Mouse (Mus musculus) kidney, postnatal 14 days (tissue): ENCODE measurements around the gene Fam155a.
"Not testable (repeated sequence)": the region's sequence is repeated elsewhere in the genome, so short reads cannot be mapped to it uniquely, and the experiment has no call there.

Source experiments
- DNase-seq: peaks from one replicate; pipeline ENCODE4 v3.0.0; 2022; ENCODE audit warnings: mixed read lengths

The Fam155a gene

DNA sequence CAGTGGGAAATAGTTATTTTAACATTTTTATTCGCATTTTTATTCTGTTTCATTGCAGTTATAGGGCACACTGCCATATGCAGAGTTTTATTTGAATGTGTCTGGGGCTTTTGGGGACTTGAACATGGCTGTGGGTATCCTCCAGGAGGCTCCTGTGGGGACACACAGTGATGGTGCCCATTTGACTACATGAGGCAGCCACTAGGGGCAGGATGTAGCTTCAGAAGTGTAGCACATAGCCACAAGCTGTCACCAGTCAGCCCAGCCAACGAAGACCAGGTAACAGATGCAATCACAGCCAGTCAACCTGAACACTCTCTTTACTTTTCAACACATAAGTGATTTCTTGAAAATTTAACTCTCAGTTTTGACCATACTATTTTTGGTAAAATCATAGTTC, 377.7 kb downstream of the Fam155a start:
- peak; percentile 6 for DNase-seq

GRCm38 (mm10) chr8:9390229-9390628, 380.7 kb downstream of the Fam155a start:
- DNase-seq, result not testable (repeated sequence)

- no peak for DNase-seq
These were observed 401.8 kb downstream of the Fam155a start for GRCm38 (mm10) chr8:9369201-9369600.

GRCm38 (mm10) chr8:9367721-9368120, 403.2 kb downstream of the Fam155a start:
- DNase-seq, result peak; percentile 44

- no peak for DNase-seq
These were observed 405.6 kb downstream of the Fam155a start for GRCm38 (mm10) chr8:9365381-9365780.

DNA sequence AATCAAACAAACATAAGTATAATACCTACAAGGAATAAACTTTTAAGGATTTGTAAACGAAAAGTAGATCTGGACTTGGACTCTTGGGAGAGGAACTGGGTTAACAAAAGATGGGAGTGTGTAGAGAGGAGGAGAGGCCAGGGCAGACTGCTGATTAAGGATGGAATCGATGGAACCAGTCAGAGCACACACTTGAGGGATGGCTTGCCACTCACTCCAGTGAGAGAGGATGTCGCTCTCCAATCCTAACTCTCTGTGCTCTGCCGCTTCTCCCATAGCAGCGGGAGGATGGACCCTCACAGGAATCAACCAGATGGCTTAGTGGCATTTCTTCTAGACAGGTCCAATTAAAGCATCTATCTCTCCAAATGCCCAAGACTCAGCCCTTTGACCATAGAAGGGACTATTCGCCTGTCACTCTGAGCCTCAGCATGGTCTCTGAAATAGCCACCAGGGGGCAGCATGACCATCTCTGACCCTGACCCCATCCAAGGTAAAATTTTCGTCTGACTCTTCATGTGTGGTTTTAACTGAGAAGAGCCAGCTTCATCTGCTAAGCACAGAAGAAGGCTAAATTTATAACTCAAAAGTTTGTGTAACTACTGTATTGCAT, 422.3 kb downstream of the Fam155a start:
- peak; percentile 58 for DNase-seq

GRCm38 (mm10) chr8:9347163-9347562, 423.8 kb downstream of the Fam155a start:
- DNase-seq, result peak; percentile 5

DNA sequence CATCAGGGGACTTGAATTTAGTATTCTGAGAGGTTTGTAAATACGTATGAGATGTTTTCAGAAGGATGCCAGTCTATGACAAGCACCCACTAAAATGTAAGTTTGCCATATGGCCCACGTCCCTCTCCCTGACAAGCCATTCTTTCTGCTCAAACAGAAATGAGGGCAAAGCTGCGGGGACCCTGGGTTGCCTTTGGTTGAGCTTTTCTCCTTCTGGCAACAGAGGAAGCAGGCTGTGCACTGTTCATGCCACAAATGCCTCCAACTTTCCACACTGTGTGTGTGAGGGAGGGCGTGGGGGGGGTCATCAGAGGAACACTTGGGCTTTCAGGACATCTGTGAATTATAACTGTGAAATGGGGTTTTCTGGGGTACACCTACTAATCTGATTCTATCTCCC, 426.8 kb downstream of the Fam155a start:
- DNase-seq, result no peak

DNA sequence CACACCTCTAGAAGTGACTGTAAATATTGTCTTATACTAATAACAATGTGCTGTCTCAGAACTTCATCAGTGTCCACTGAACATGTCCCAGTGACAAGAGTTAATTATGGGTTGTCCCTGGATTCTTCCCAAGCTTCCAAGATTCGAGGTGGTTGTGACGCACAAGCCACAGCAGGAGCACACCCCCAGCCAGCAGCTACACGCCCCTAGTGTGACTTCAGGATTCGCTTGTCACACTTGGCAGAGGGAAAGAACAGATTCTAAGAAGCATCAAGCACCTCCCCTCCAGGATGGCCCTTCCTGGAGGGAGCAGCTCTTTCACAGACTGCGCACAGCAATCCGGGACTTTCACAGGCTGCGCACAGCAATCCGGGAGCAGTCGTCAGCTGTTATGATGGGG, 428.0 kb downstream of the Fam155a start:
- no peak for DNase-seq

DNA sequence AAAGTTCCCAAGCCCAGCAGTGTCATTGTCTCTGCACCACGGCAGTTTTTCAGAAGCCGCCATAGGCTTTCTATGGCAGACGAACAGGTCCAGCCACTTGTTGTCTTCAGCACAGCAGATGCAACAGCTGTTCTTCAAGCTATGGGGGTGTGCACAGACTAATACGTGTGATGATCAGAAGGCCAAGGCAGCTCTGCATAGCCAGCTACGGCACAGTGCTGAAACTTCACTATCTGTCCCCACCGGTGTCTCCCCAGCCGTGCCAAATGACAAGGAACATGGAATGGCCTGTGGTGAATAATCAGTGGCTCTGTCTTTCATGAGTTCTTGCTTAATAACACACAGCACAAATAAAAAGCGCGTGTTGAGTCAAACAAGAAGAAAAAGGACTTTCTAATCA, 428.4 kb downstream of the Fam155a start:
- no peak for DNase-seq

DNA sequence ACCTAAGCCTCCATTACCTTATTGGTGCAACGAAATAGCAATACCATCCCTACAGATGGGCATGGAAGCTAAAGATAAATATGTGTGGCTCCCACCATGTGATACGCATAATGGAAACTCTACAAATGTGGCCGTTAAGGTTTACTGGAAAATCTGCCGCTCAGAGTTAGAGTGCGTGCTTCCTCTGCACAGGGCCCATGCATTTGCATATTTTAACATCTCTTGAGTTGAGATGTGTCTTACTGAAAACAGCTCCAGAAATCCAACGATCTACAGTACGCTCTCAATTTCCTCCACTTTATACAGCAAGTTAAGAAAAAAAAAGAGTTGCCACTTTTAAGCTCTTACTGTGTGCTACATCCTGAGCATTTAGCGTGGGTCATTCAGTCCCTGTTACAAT, 433.1 kb downstream of the Fam155a start:
- DNase-seq, result no peak

GRCm38 (mm10) chr8:9335933-9336303, 435.0 kb downstream of the Fam155a start:
- DNase-seq, result no peak

GRCm38 (mm10) chr8:9335285-9335932, 435.6 kb downstream of the Fam155a start:
- DNase-seq, result no peak

- no peak for DNase-seq
These were observed 438.2 kb downstream of the Fam155a start for GRCm38 (mm10) chr8:9332766-9333165.

- peak; percentile 28 for DNase-seq
These were observed 461.5 kb downstream of the Fam155a start for GRCm38 (mm10) chr8:9309456-9309855.

DNA sequence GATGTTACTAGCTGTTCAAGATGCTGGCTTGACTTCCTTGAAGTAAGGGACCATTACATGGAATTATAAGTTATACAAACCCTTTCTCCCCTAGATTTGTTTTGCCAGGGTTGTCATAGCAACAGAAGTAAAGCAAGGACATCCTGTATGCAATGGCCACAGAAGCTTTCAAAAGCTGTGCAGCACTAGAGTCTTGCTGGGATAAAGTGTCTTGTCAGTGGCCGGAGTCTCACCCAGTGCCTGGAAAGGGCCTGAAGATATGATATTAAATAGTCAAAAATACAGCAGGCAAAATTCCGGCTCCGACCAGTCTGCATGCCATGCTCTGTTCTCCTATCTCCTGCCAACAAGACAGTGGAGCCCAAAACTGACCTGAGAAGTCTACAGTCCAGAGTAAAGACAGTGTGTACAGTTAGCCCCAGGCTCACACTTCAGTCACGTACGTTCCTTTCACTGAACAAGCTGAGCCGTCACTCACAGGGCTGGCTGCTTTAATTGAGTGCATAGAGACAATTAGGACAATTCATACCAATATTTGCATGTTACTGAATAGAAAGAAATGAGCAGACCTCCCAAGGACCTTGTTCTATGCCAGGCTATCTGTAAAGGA, 467.3 kb downstream of the Fam155a start:
- DNase-seq, result no peak

GRCm38 (mm10) chr8:9295046-9295445, 475.9 kb downstream of the Fam155a start:
- DNase-seq, result no peak

DNA sequence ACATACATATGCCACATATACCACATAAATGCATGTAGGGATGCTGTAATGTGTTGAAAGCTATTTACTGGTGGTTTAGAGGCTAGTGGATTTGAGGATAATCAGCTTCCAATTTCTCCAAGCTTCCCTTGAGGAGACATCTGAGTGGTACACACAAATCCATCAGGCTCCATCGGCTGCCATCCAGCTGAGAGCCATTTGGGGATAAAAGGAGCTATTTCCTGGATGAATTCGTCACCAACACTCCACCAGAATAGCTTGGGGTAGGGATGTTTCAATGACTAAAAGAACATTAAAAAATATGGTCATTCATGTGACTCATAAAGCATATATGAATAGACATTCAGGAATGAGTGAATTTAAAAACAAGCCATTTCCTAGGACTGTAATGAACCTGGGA, 478.4 kb downstream of the Fam155a start:
- no peak for DNase-seq

DNA sequence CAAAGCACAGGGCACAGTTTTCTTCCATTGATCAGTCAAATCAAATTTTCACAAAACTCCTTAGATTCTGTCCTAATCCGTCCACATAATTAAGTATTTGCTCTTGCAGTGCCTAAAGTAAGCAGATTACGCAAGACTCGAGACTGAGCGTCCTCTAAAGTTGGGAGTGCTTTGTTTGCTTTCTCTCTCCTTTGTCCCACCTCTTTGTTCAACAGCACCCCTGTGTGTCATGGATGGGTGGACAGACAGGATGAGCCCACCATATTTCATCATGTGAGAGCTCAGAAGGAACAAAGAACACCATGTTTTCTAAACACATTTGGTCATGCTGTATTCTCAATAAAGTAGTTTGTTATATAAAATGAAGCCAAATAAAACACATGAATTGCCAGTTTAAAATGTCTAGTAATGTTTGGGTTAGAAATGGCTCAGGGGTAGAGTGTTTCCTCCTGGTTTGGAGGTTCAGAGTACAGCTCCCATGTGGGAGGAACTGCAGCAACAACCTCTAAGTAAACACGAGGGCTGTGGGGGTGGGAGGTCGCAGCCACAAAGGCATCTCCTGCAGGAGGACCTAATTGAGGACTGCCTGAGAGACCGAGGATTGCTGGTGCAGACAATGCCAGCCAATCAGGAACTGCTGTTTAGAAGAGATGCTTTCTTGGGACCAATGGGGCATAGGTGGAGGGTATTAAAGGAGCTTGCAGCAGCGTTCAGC, 482.8 kb downstream of the Fam155a start:
- DNase-seq, result no peak

- DNase-seq, result no peak
These were observed 496.8 kb downstream of the Fam155a start for GRCm38 (mm10) chr8:9274117-9274516.

GRCm38 (mm10) chr8:9264378-9264777, 506.6 kb downstream of the Fam155a start:
- DNase-seq, result no peak

DNA sequence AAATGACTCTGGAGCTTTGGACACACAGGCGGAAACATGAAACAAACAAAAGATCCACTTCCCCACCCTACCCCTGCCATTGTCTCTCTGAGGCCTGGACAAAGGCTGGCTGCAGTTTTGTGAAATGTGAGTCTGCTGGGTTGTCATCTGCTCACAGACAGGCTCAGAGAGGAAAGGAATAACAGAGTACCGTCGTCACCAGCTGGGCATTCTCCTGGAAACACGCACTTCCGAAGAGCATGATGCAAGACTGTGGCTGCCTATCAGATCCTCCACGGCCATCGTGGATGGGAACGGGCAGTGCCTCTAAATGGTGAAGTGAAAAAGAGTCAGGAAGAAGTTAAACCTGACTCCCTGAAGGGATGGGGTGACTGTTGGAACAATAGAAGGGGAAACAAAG, 509.4 kb downstream of the Fam155a start:
- peak; percentile 5 for DNase-seq

GRCm38 (mm10) chr8:9255316-9255715, 515.6 kb downstream of the Fam155a start:
- DNase-seq, result no peak

GRCm38 (mm10) chr8:9252991-9253390, 518.0 kb downstream of the Fam155a start:
- no peak for DNase-seq
